Mouse (Mus musculus): ENCODE results near the gene Grm5.

Gene Grm5

GRCm38 (mm10) chr7:88130488-88130849, 546.5 kb downstream of the Grm5 start:
- in situ Hi-C loops (cut with MboI; ENCODE audit: low sequenced_read_pairs), result no loop called here

GRCm38 (mm10) chr7:88159542-88160241, 575.7 kb downstream of the Grm5 start:
- in situ Hi-C loops (cut with MboI; ENCODE audit: low sequenced_read_pairs), result no loop called here

DNA sequence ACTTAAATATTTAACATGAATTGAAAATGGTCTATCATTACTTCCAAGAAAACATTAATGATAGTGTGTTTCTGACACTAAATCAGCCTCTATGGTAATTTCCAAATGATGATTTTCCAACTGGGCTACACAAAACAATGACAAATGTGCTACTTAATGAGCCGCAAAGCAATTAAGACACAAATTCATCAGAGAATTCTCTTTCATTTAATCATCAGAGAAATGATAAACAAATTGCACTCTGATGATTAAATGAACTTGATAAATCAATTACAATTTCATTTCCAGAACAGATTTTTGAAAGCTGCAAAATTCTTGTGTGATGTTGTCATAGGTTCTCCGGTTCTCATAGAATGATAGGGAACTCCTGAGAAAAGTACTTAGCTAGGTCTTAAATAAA, 577.6 kb downstream of the Grm5 start:
- in situ Hi-C loops (cut with MboI; ENCODE audit: low sequenced_read_pairs), result no loop called here
